ENCODE assay signal across 15 mouse cellular contexts in the genomic region with DNA sequence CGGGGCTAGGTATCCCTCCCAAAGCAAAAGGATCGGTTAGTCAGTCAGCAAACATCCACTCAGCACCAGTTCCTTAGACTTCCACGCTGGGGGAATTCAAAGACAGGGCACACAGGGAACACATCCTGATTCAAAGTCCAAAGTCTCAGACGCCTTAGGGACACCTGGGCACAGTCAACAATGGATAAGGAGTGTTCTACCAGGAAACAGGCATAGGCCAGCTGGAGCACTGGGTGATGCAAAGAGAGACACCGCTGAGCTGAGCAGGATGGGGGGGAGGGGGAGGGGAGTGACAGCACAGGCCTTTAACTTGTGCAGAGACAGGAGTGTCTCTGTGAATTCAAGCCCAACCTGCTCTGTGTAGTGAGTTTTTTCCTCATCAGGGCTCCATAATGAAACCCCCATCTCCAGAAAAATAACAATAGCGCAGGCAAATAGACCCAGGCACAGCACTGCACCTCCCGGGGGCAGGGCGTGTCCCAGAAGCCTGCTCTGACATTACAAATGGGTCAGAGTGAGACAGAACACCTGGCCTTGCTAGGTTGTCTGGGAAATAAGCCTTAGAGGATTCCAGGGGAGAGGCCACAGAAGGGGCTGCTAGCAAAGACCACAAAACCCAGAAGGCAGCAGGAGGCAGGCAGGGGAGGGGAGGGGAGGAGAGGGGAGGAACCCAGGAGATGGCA. TPM values are rescaled to one million over a fixed set of nuclear protein-coding genes. Genes with fewer than 3 reads are reported as not detected.
DNase-seq lines count a peak whose midpoint lies in the region; ATAC-seq and TF ChIP-seq lines count a peak whose summit lies in the region.
"Had no signal": no experiment of that assay in that cellular context is flagged by ENCODE, and none has a peak within 500 bp of the region (broad histone marks: within the 10 kb centered on the region; RNA-seq: fewer than 3 reads in every experiment).

No protein-coding gene starts in this region.

- H3K27ac ChIP-seq in hindbrain, embryonic 15.5 days (replicated peaks) = peak overlapping the region; percentile 2; the same call in 1 of the 2 replicates
- H3K27ac ChIP-seq in hindbrain, postnatal 0 days = no peak overlapping the region
- H3K27ac ChIP-seq in neural tube, embryonic 15.5 days (replicated peaks) = 0 out of 2 replicates have a peak overlapping the region, but pooled peaks have one; percentile 19
- peak overlapping the region; percentile 62 for H3K27ac ChIP-seq in intestine, embryonic 15.5 days
- H3K27ac ChIP-seq: heart, embryonic 13.5 days; left cerebral cortex, adult 2 months; limb, embryonic 12.5 days; macrophage; neural tube, embryonic 13.5 days had no signal

- ATAC-seq in hindbrain, embryonic 15.5 days (ENCODE audit: low FRiP score, low read depth) = no peak
- no peak for ATAC-seq in hindbrain, postnatal 0 days
- no peak for ATAC-seq in neural tube, embryonic 15.5 days (ENCODE audit: low FRiP score)
- ATAC-seq in intestine, embryonic 15.5 days = peak; percentile 92

- 88% methylated on average over 8 of the region's 8 CpGs for WGBS in hindbrain, embryonic 15.5 days
- 87% methylated on average over 8 of the region's 8 CpGs for WGBS in hindbrain, postnatal 0 days
- 86% methylated on average over 8 of the region's 8 CpGs for WGBS in neural tube, embryonic 15.5 days
- 65% methylated on average over 8 of the region's 8 CpGs for WGBS in intestine, embryonic 15.5 days

- H3K9me3 ChIP-seq in hindbrain, embryonic 15.5 days = no peaks in the 10 kb centered on the region
- no peaks in the 10 kb centered on the region for H3K9me3 ChIP-seq in hindbrain, postnatal 0 days (ENCODE audit: low read length)
- H3K9me3 ChIP-seq in neural tube, embryonic 15.5 days (replicated peaks) = no peaks in the 10 kb centered on the region
- H3K9me3 ChIP-seq in intestine, embryonic 15.5 days = no peaks in the 10 kb centered on the region
- H3K9me3 ChIP-seq: heart, embryonic 13.5 days; limb, embryonic 12.5 days; neural tube, embryonic 13.5 days had no signal

- H3K36me3 ChIP-seq in hindbrain, embryonic 15.5 days = peaks cover 9% of the 10 kb centered on the region
- H3K36me3 ChIP-seq in hindbrain, postnatal 0 days (ENCODE audit: insufficient read depth, low read length) = peaks cover 11% of the 10 kb centered on the region
- H3K36me3 ChIP-seq in neural tube, embryonic 15.5 days = peaks cover 21% of the 10 kb centered on the region
- peaks cover 10% of the 10 kb centered on the region for H3K36me3 ChIP-seq in intestine, embryonic 15.5 days

- no peak overlapping the region for H3K4me3 ChIP-seq in hindbrain, embryonic 15.5 days
- H3K4me3 ChIP-seq in hindbrain, postnatal 0 days (ENCODE audit: low read length) = no peak overlapping the region
- no peak overlapping the region for H3K4me3 ChIP-seq in neural tube, embryonic 15.5 days (replicated peaks)
- H3K4me3 ChIP-seq in intestine, embryonic 15.5 days (replicated peaks) = no peak overlapping the region
- H3K4me3 ChIP-seq: heart, embryonic 13.5 days; left cerebral cortex, adult 2 months; limb, embryonic 12.5 days; neural tube, embryonic 13.5 days had no signal

- H3K9ac ChIP-seq in hindbrain, embryonic 15.5 days = no peak overlapping the region
- no peak overlapping the region for H3K9ac ChIP-seq in hindbrain, postnatal 0 days (replicated peaks; ENCODE audit: low read length)
- no peak overlapping the region for H3K9ac ChIP-seq in neural tube, embryonic 15.5 days (replicated peaks)
- no peak overlapping the region for H3K9ac ChIP-seq in intestine, embryonic 15.5 days
- H3K9ac ChIP-seq: heart, embryonic 13.5 days; limb, embryonic 12.5 days; neural tube, embryonic 13.5 days had no signal

- H3K4me1 ChIP-seq in hindbrain, embryonic 15.5 days (replicated peaks) = peaks cover 62% of the 10 kb centered on the region
- H3K4me1 ChIP-seq in hindbrain, postnatal 0 days (ENCODE audit: insufficient read depth, low read length) = peaks cover 18% of the 10 kb centered on the region
- peaks cover 64% of the 10 kb centered on the region for H3K4me1 ChIP-seq in neural tube, embryonic 15.5 days
- peaks cover 15% of the 10 kb centered on the region for H3K4me1 ChIP-seq in intestine, embryonic 15.5 days (replicated peaks)

- no peak for DNase-seq in hindbrain, postnatal 0 days (ENCODE audit: low spot score)
- no peak for DNase-seq in neural tube, embryonic 10.5 days (ENCODE audit: extremely low spot score, low spot score)
- DNase-seq in embryo, embryonic 10 days (ENCODE audit: low spot score) = no peak
- DNase-seq in cerebellum, postnatal 14 days = no peak
- DNase-seq: cerebellum, adult 11-12 months; gastrocnemius, postnatal 14 days; thymus, postnatal 4 days had no signal

- no peak overlapping the region for H3K4me2 ChIP-seq in hindbrain, embryonic 15.5 days
- no peak overlapping the region for H3K4me2 ChIP-seq in hindbrain, postnatal 0 days (ENCODE audit: low read depth, low read length)
- H3K4me2 ChIP-seq in neural tube, embryonic 15.5 days = no peak overlapping the region
- no peak overlapping the region for H3K4me2 ChIP-seq in intestine, embryonic 15.5 days (replicated peaks)
- H3K4me2 ChIP-seq: heart, embryonic 13.5 days; limb, embryonic 12.5 days; neural tube, embryonic 13.5 days had no signal

- no peaks in the 10 kb centered on the region for H3K27me3 ChIP-seq in hindbrain, embryonic 15.5 days
- H3K27me3 ChIP-seq in hindbrain, postnatal 0 days (ENCODE audit: insufficient read depth, low read length) = no peaks in the 10 kb centered on the region
- no peaks in the 10 kb centered on the region for H3K27me3 ChIP-seq in neural tube, embryonic 15.5 days (replicated peaks)
- no peaks in the 10 kb centered on the region for H3K27me3 ChIP-seq in intestine, embryonic 15.5 days (replicated peaks)
- H3K27me3 ChIP-seq: heart, embryonic 13.5 days; limb, embryonic 12.5 days; neural tube, embryonic 13.5 days had no signal

- no peak for TF ChIP-seq CTCF in hindbrain, postnatal 0 days (IDR thresholded peaks at IDR 0.05; ENCODE audit: low read depth)

RNA-seq across cellular contexts. Expression of a gene that starts 34.9 kb away (rescaled TPM):
- polyA plus RNA-seq in hindbrain, embryonic 15.5 days (2015; fragmentation: Nextera tagmentation; extraction: Ambion mirVana) = 32.7 and 33.8 TPM in 2 replicates
- 134 and 137 TPM in 2 replicates for total RNA-seq in hindbrain, postnatal 0 days (2014; rRNA removed)
- polyA plus RNA-seq in hindbrain, postnatal 0 days (2015; fragmentation: Nextera tagmentation; extraction: Ambion mirVana) = 17.0 and 19.9 TPM in 2 replicates
- 22.5 and 26.0 TPM in 2 replicates for polyA plus RNA-seq in neural tube, embryonic 15.5 days (2015; fragmentation: Nextera tagmentation; extraction: Ambion mirVana)
- 19.5 and 21.6 TPM in 2 replicates for polyA plus RNA-seq in intestine, embryonic 15.5 days (2015; fragmentation: Nextera tagmentation; extraction: Ambion mirVana)
